Mouse (Mus musculus) limb, embryonic 14.5 days (tissue): Measurements from ENCODE around the gene Lpp. TPM values are rescaled to one million over a fixed set of nuclear protein-coding genes. Genes with fewer than 3 reads are reported as not detected.

Experiments
- ATAC-seq: fragments of 200-750 bp; cut with Nextera tagmentation; 2 replicates; pipeline ENCODE4 v1.8.0; 2017; ENCODE audit warnings: low read depth, moderate number of reproducible peaks, moderate TSS enrichment; ENCODE audit not compliant: low FRiP score
- DNase-seq: peaks from one replicate; pipeline ENCODE4 v3.0.0-alpha.2; 2015; ENCODE audit warnings: low spot score
- H3K27ac ChIP-seq: fragments of 300-500 bp; sonication (generic); replicated peaks from 2 replicates; pipeline ENCODE4 v1.5.1; 2014; ENCODE audit warnings: low read depth, mild to moderate bottlenecking, low read length, moderate library complexity, mixed read lengths
- H3K27me3 ChIP-seq: fragments of 300-500 bp; sonication (generic); 2 replicates; pipeline ENCODE4 v1.6.1; 2014; ENCODE audit warnings: low read length, mixed read lengths; ENCODE audit not compliant: control insufficient read depth, insufficient read depth
- H3K36me3 ChIP-seq: fragments of 300-500 bp; sonication (generic); 2 replicates; pipeline ENCODE4 v1.6.1; 2014; ENCODE audit warnings: mild to moderate bottlenecking, low read length, moderate library complexity, mixed read lengths; ENCODE audit not compliant: control insufficient read depth, insufficient read depth
- H3K4me1 ChIP-seq: fragments of 300-500 bp; sonication (generic); 2 replicates; pipeline ENCODE4 v1.6.1; 2014; ENCODE audit warnings: antibody characterized with exemption, low read length, mixed read lengths; ENCODE audit not compliant: control insufficient read depth, insufficient read depth
- H3K4me2 ChIP-seq: fragments of 300-500 bp; sonication (generic); replicated peaks from 2 replicates; pipeline ENCODE4 v1.6.1; 2014; ENCODE audit warnings: low read depth, mild to moderate bottlenecking, low read length, moderate library complexity; ENCODE audit not compliant: severe bottlenecking
- H3K4me3 ChIP-seq: fragments of 300-500 bp; sonication (generic); replicated peaks from 2 replicates; pipeline ENCODE4 v1.5.1; 2014; ENCODE audit warnings: low read length
- H3K9ac ChIP-seq: fragments of 300-500 bp; sonication (generic); 2 replicates; pipeline ENCODE4 v1.6.1; 2014; ENCODE audit warnings: mild to moderate bottlenecking, low read depth, low read length, moderate library complexity; ENCODE audit not compliant: severe bottlenecking
- H3K9me3 ChIP-seq: fragments of 300-500 bp; sonication (generic); 2 replicates; pipeline ENCODE4 v1.6.1; 2016; ENCODE audit warnings: low read length; ENCODE audit not compliant: control insufficient read depth
- POLR2A ChIP-seq: fragments of 200-500 bp; IDR thresholded peaks from 2 replicates; pipeline ENCODE4 v1.8.0; 2012; ENCODE audit warnings: inconsistent platforms, mild to moderate bottlenecking, moderate library complexity, borderline replicate concordance; ENCODE audit not compliant: insufficient read depth, insufficient read length; ENCODE audit errors: extremely low read depth
- WGBS: fragments of 180-500 bp; shearing (Covaris S2); extraction: QIAGEN DNeasy Blood & Tissue Kit; methylation state at CpG from one replicate; pipeline ENCODE4 v1.1.7; 2014; 5-methylcytosine and 5-hydroxymethylcytosine counted together
- polyA plus RNA-seq, 2 experiments: library from polyadenylated mRNA; depleted of rRNA in 1 of 2; stranded (reverse) in 1 of 2; unstranded in 1 of 2; fragments of >200 nt; fragmentation: Nextera tagmentation in 1 of 2; extraction: Ambion mirVana in 1 of 2; gene quantifications; 2 replicates each; pipeline versions ENCODE4 v1.2.1 to v1.2.3; 2012 to 2014

The Lpp gene
- polyA plus RNA-seq, 2 experiments: 15.1 to 46.7 TPM

DNA sequence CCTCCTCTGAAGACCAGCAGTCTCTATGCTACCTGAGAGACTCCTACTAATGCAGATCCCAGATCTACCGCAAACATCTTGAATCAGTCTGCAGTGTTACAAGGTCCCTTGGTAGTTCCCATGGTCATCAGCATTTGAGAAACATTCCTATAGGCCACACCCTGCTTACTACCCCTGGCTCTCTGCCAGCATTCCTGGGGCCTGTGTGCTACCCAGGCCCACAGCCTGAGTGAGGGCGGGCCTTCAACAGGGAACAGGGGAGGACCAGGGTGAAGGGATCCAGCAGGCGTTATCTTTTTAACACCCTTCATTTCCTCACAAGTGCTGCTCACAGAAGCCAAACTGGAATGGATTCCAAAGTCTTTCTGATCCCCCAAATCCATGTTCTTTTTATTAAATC lies 173.0 kb downstream of the Lpp start:
- Histone ChIP-seq H3K9ac (no peak overlapping the region), H3K27ac (0 out of 2 replicates have a peak overlapping the region, but pooled peaks have one; percentile 58), H3K36me3 (no peaks in the 10 kb centered on the region), H3K4me1 (peaks cover 22% of the 10 kb centered on the region), H3K4me3 (no peak overlapping the region), H3K4me2 (no peak overlapping the region), H3K27me3 (no peaks in the 10 kb centered on the region), H3K9me3 (no peaks in the 10 kb centered on the region)
- DNase-seq: peak; percentile 83
- 26% methylated on average over 3 of the region's 3 CpGs for WGBS
- no peak for TF ChIP-seq POLR2A
- peak; percentile 80 for ATAC-seq

DNA sequence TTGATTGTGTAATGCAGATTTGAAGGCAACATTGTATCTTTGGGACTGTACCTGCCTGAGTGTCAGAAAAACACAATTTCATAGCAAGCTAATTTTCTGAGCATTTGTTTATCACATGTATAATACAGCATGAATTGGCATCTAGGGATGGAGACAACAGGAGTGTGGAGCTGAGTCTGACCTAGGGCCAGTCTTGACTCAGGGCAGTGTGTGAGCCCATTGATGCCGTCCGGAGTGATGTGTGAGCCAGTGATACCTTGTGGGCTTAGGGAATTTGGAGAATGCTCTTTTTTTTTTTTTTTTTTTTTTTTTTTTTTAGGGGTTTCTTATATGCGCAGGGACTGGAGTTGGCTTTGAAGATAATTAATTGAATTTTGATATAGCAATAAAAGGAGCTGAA lies 174.3 kb downstream of the Lpp start:
- Histone ChIP-seq H3K4me3 (no peak overlapping the region), H3K4me1 (peaks cover 22% of the 10 kb centered on the region), H3K9me3 (no peaks in the 10 kb centered on the region), H3K27ac (no peak overlapping the region), H3K4me2 (no peak overlapping the region), H3K27me3 (no peaks in the 10 kb centered on the region), H3K9ac (no peak overlapping the region), H3K36me3 (no peaks in the 10 kb centered on the region)
- ATAC-seq: no peak
- TF ChIP-seq POLR2A: no peak
- DNase-seq: no peak
- WGBS: 74% methylated on average over 3 of the region's 3 CpGs

DNA sequence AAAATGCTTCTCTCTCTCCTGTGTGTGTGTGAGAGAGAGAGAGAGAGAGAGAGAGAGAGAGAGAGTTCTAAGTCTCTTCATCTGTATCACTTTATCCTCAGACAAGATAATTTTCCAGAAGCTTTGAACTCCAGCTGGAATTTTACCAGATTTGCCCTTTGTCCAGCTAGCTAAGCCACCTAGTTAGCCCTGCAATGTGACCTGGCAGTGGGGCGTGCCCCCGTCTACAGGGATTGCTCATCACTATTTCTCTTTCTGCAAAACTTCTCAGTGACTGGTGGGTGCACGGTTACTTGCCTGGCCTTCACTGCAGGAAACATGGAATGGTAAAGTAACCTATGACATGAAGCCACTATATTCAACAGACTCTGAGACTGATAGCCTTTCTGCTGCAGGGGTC lies 174.8 kb downstream of the Lpp start:
- H3K4me1 ChIP-seq: peaks cover 22% of the 10 kb centered on the region
- 81% methylated on average over 3 of the region's 3 CpGs for WGBS
- H3K9me3 ChIP-seq: no peaks in the 10 kb centered on the region
- no peak overlapping the region for H3K4me3 ChIP-seq
- no peak overlapping the region for H3K4me2 ChIP-seq
- ATAC-seq: no peak
- TF ChIP-seq POLR2A: no peak
- H3K36me3 ChIP-seq: no peaks in the 10 kb centered on the region
- no peak for DNase-seq
- H3K27ac ChIP-seq: no peak overlapping the region
- H3K27me3 ChIP-seq: no peaks in the 10 kb centered on the region
- H3K9ac ChIP-seq: no peak overlapping the region

DNA sequence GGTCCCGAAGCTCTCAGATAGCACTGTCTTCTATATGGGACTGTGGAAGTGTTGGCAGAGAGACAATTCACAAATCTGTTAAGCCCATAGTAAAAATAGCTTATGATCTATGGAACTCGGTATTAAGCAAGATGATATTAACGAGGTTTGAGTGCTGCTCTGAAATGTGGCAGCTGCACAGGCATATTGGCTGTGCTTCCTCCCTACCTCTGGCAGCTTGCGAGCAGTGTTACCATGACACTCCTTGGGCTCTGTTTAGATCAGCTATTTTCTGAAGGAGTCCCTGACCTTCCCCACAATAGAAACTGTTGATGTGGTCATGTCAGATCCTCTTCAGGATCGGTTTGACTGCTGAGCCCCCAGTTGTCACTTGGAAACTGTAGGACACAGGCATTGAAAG lies 176.4 kb downstream of the Lpp start:
- Histone ChIP-seq H3K4me3 (no peak overlapping the region), H3K4me1 (peaks cover 22% of the 10 kb centered on the region), H3K27ac (no peak overlapping the region), H3K36me3 (no peaks in the 10 kb centered on the region), H3K9me3 (no peaks in the 10 kb centered on the region), H3K9ac (no peak overlapping the region), H3K4me2 (no peak overlapping the region), H3K27me3 (no peaks in the 10 kb centered on the region)
- ATAC-seq: no peak
- no peak for DNase-seq
- no peak for TF ChIP-seq POLR2A
- WGBS: 79% methylated on average over 5 of the region's 5 CpGs

DNA sequence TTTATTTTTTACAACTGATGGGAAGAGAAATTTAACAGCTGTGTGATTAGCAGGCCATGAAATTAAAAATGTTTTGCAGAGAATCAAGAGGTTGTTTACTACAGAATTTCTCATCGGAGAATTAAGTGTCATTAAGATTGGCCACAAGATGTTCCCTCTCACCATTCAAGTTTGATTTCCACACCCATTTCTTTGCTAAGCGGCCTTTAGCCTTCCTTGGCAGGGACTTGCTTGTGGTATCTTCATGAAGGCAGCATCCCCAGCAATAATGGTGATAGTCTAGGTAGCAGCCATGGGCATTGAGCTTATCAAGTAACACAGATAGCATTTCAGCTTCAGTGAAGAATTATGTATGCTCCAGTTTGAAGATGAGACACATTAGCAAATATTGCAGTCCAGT lies 183.7 kb downstream of the Lpp start:
- Histone ChIP-seq H3K27ac (no peak overlapping the region), H3K4me3 (no peak overlapping the region), H3K27me3 (no peaks in the 10 kb centered on the region), H3K9me3 (no peaks in the 10 kb centered on the region), H3K4me2 (no peak overlapping the region), H3K9ac (no peak overlapping the region), H3K4me1 (no peaks in the 10 kb centered on the region), H3K36me3 (no peaks in the 10 kb centered on the region)
- no peak for DNase-seq
- no peak for ATAC-seq
- WGBS: 93% methylated on average over 2 of the region's 2 CpGs
- TF ChIP-seq POLR2A: no peak

DNA sequence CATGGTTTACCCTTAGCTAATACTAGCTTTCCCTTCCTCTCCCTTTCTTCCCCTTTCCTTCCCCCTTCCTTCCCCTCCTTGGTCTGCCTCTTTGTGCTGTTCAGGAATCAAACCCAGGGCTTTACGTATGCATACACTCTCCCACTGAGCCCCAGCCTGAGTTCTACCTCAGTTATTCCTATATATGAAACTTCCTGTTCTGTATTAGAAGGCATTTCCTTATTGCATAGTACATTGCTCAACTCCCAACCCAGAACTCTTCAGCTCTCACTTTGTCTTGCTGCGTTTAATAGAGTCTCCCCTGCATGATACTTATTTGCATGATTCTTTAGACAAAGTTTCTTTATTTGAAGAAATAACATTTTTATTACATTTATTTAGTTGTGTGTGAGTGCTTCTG lies 184.5 kb downstream of the Lpp start:
- ATAC-seq (no peak), DNase-seq (no peak)
- Histone ChIP-seq H3K9me3 (no peaks in the 10 kb centered on the region), H3K27ac (no peak overlapping the region), H3K36me3 (no peaks in the 10 kb centered on the region), H3K4me3 (no peak overlapping the region), H3K9ac (no peak overlapping the region), H3K4me2 (no peak overlapping the region), H3K27me3 (no peaks in the 10 kb centered on the region), H3K4me1 (no peaks in the 10 kb centered on the region)
- 89% methylated on average over 2 of the region's 2 CpGs for WGBS
- TF ChIP-seq POLR2A: no peak
